In genomic region chr5:135742941-135743740, GRCm38 (mm10) we compare ENCODE assay signal across 8 mouse cellular contexts. TPM values are rescaled to one million over a fixed set of nuclear protein-coding genes. Genes with fewer than 3 reads are reported as not detected.
DNase-seq lines count a peak whose midpoint lies in the region; ATAC-seq and TF ChIP-seq lines count a peak whose summit lies in the region.

No protein-coding gene starts in this region.

- DNase-seq in adrenal gland, postnatal 10 days, result peak; percentile 47
- no peak for DNase-seq in adrenal gland, adult 2 months
- DNase-seq in A20 (ENCODE audit: low read depth, low spot score), result peak; percentile 10
- DNase-seq in T-cell, adult 2 months (ENCODE audit: low spot score), result no peak

- H3K4me1 ChIP-seq in embryonic facial prominence, embryonic 13.5 days, result peaks cover 17% of the 10 kb centered on the region
- H3K4me1 ChIP-seq in intestine, postnatal 0 days (replicated peaks; ENCODE audit: control insufficient read depth, insufficient read depth, low read length), result peaks cover 9% of the 10 kb centered on the region
- H3K4me1 ChIP-seq in lung, embryonic 16.5 days (replicated peaks; ENCODE audit: control insufficient read depth, insufficient read depth, low read length), result peaks cover 6% of the 10 kb centered on the region
- H3K4me1 ChIP-seq in stomach, embryonic 15.5 days, result peaks cover 18% of the 10 kb centered on the region

- no peak for ATAC-seq in embryonic facial prominence, embryonic 13.5 days (ENCODE audit: insufficient number of reproducible peaks, insufficient read depth, low FRiP score, low TSS enrichment, low read depth)
- ATAC-seq in intestine, postnatal 0 days, result peak; percentile 7; the same call in 1 of the 2 replicates
- peak; percentile 54 for ATAC-seq in lung, embryonic 16.5 days (ENCODE audit: low read depth)
- no peak for ATAC-seq in stomach, embryonic 15.5 days (ENCODE audit: insufficient read depth, low FRiP score, low read depth)

- H3K9me3 ChIP-seq in embryonic facial prominence, embryonic 13.5 days, result 0 out of 2 replicates have a peak, but pooled peaks cover 3% of the 10 kb centered on the region
- H3K9me3 ChIP-seq in intestine, postnatal 0 days (ENCODE audit: control insufficient read depth), result no peaks in the 10 kb centered on the region; the same call in 1 of the 2 replicates
- H3K9me3 ChIP-seq in lung, embryonic 16.5 days (ENCODE audit: control insufficient read depth, low read length), result no peaks in the 10 kb centered on the region
- H3K9me3 ChIP-seq in stomach, embryonic 15.5 days, result 0 out of 2 replicates have a peak, but pooled peaks cover 3% of the 10 kb centered on the region

- H3K4me2 ChIP-seq in embryonic facial prominence, embryonic 13.5 days, result peak overlapping the region; percentile 91
- peak overlapping the region; percentile 95 for H3K4me2 ChIP-seq in intestine, postnatal 0 days (replicated peaks; ENCODE audit: low read depth)
- H3K4me2 ChIP-seq in lung, embryonic 16.5 days (ENCODE audit: low read depth, low read length), result peak overlapping the region; percentile 91
- H3K4me2 ChIP-seq in stomach, embryonic 15.5 days, result peak overlapping the region; percentile 79

- H3K36me3 ChIP-seq in embryonic facial prominence, embryonic 13.5 days, result peaks cover 24% of the 10 kb centered on the region
- peaks cover 12% of the 10 kb centered on the region; the same call in 1 of the 2 replicates for H3K36me3 ChIP-seq in intestine, postnatal 0 days (ENCODE audit: control insufficient read depth, insufficient read depth)
- no peaks in the 10 kb centered on the region; the same call in 1 of the 2 replicates for H3K36me3 ChIP-seq in lung, embryonic 16.5 days (ENCODE audit: control insufficient read depth, insufficient read depth, low read length)
- H3K36me3 ChIP-seq in stomach, embryonic 15.5 days, result 0 out of 2 replicates have a peak, but pooled peaks cover 6% of the 10 kb centered on the region

- 0 out of 2 replicates have a peak overlapping the region, but pooled peaks have one; percentile 33 for H3K27ac ChIP-seq in embryonic facial prominence, embryonic 13.5 days
- H3K27ac ChIP-seq in intestine, postnatal 0 days (ENCODE audit: low read depth, low read length), result peak overlapping the region; percentile 80
- no peak overlapping the region for H3K27ac ChIP-seq in lung, embryonic 16.5 days (ENCODE audit: low read length)
- no peak overlapping the region for H3K27ac ChIP-seq in stomach, embryonic 15.5 days

- H3K27me3 ChIP-seq in embryonic facial prominence, embryonic 13.5 days, result no peaks in the 10 kb centered on the region
- H3K27me3 ChIP-seq in intestine, postnatal 0 days (replicated peaks; ENCODE audit: control insufficient read depth, insufficient read depth, low read length), result no peaks in the 10 kb centered on the region
- no peaks in the 10 kb centered on the region for H3K27me3 ChIP-seq in lung, embryonic 16.5 days (ENCODE audit: control insufficient read depth, insufficient read depth, low read depth, low read length)
- no peaks in the 10 kb centered on the region for H3K27me3 ChIP-seq in stomach, embryonic 15.5 days (replicated peaks)

- TF ChIP-seq CTCF in intestine, postnatal 0 days (IDR thresholded peaks at IDR 0.05; ENCODE audit: low read depth), result no peak

- peak overlapping the region; percentile 88 for H3K4me3 ChIP-seq in embryonic facial prominence, embryonic 13.5 days
- H3K4me3 ChIP-seq in intestine, postnatal 0 days (ENCODE audit: low read depth, low read length), result peak overlapping the region; percentile 87
- peak overlapping the region; percentile 92 for H3K4me3 ChIP-seq in lung, embryonic 16.5 days (ENCODE audit: low read length)
- peak overlapping the region; percentile 92 for H3K4me3 ChIP-seq in stomach, embryonic 15.5 days (replicated peaks)

- 16% methylated on average over 18 of the region's 18 CpGs for WGBS in embryonic facial prominence, embryonic 13.5 days
- WGBS in intestine, postnatal 0 days, result 18% methylated on average over 18 of the region's 18 CpGs
- WGBS in lung, embryonic 16.5 days, result 20% methylated on average over 18 of the region's 18 CpGs
- WGBS in stomach, embryonic 15.5 days, result 22% methylated on average over 18 of the region's 18 CpGs

- peak overlapping the region; percentile 87 for H3K9ac ChIP-seq in embryonic facial prominence, embryonic 13.5 days
- H3K9ac ChIP-seq in intestine, postnatal 0 days (ENCODE audit: low read depth, low read length), result peak overlapping the region; percentile 83
- H3K9ac ChIP-seq in lung, embryonic 16.5 days (ENCODE audit: low read length), result peak overlapping the region; percentile 84
- H3K9ac ChIP-seq in stomach, embryonic 15.5 days, result peak overlapping the region; percentile 71; the same call in 1 of the 2 replicates

RNA-seq across cellular contexts. Expression of gene Tmem120a, which starts 1.1 kb away (rescaled TPM):
- total RNA-seq in adrenal gland, postnatal 10 days (2021), result 10 to 100 TPM; 61.7 to 68.2 TPM
- total RNA-seq in adrenal gland, adult 2 months (2021), result 10 to 100 TPM; 40.8 to 80.5 TPM
- 60.0 and 87.2 TPM in 2 replicates for polyA plus RNA-seq in adrenal gland, adult 2 months (2012; rRNA removed)
- 39.4 and 46.8 TPM in 2 replicates for polyA plus RNA-seq in embryonic facial prominence, embryonic 13.5 days (2015; fragmentation: Nextera tagmentation; extraction: Ambion mirVana)
- 127 and 132 TPM in 2 replicates for polyA plus RNA-seq in intestine, postnatal 0 days (2015; fragmentation: Nextera tagmentation; extraction: Ambion mirVana)
- polyA plus RNA-seq in lung, embryonic 16.5 days (2015; fragmentation: Nextera tagmentation; extraction: Ambion mirVana), result 37.9 and 38.8 TPM in 2 replicates
- polyA plus RNA-seq in stomach, embryonic 15.5 days (2015; fragmentation: Nextera tagmentation; extraction: Ambion mirVana), result 43.9 and 45.5 TPM in 2 replicates

RNA-seq across cellular contexts. Expression of gene Styxl1, which starts 35.0 kb away (rescaled TPM):
- under 1 TPM; 0.27 to 0.73 TPM for total RNA-seq in adrenal gland, postnatal 10 days (2021)
- under 1 TPM; 0.32 to 0.52 TPM for total RNA-seq in adrenal gland, adult 2 months (2021)
- 0.29 and 0.48 TPM in 2 replicates for polyA plus RNA-seq in adrenal gland, adult 2 months (2012; rRNA removed)
- polyA plus RNA-seq in embryonic facial prominence, embryonic 13.5 days (2015; fragmentation: Nextera tagmentation; extraction: Ambion mirVana), result 0.31 TPM in 1 of 2 replicates, not detected in the other
- polyA plus RNA-seq in intestine, postnatal 0 days (2015; fragmentation: Nextera tagmentation; extraction: Ambion mirVana), result 0.21 and 0.27 TPM in 2 replicates
- 0.84 and 1.2 TPM in 2 replicates for polyA plus RNA-seq in lung, embryonic 16.5 days (2015; fragmentation: Nextera tagmentation; extraction: Ambion mirVana)
- 0.30 and 0.36 TPM in 2 replicates for polyA plus RNA-seq in stomach, embryonic 15.5 days (2015; fragmentation: Nextera tagmentation; extraction: Ambion mirVana)

RNA-seq across cellular contexts. Expression of gene Mdh2, which starts 35.1 kb away (rescaled TPM):
- total RNA-seq in adrenal gland, postnatal 10 days (2021), result 1,000 to 10,000 TPM; 1,052 to 1,158 TPM
- 100 to 1,000 TPM; 593 to 606 TPM for total RNA-seq in adrenal gland, adult 2 months (2021)
- polyA plus RNA-seq in adrenal gland, adult 2 months (2012; rRNA removed), result 1,232 and 1,278 TPM in 2 replicates
- polyA plus RNA-seq in embryonic facial prominence, embryonic 13.5 days (2015; fragmentation: Nextera tagmentation; extraction: Ambion mirVana), result 432 and 479 TPM in 2 replicates
- polyA plus RNA-seq in intestine, postnatal 0 days (2015; fragmentation: Nextera tagmentation; extraction: Ambion mirVana), result 798 and 872 TPM in 2 replicates
- polyA plus RNA-seq in lung, embryonic 16.5 days (2015; fragmentation: Nextera tagmentation; extraction: Ambion mirVana), result 433 and 434 TPM in 2 replicates
- polyA plus RNA-seq in stomach, embryonic 15.5 days (2015; fragmentation: Nextera tagmentation; extraction: Ambion mirVana), result 496 and 553 TPM in 2 replicates

Comparison
In these comparisons a context has a peak if more than half of its experiments do, and no peak if none do; other contexts are left out.
1. DNase-seq: peak in adrenal gland, postnatal 10 days (single experiment) and A20 (single experiment); none in adrenal gland, adult 2 months (single experiment) and T-cell, adult 2 months (single experiment).
2. ATAC-seq: peak in intestine, postnatal 0 days (single experiment) and lung, embryonic 16.5 days (single experiment); none in embryonic facial prominence, embryonic 13.5 days (single experiment) and stomach, embryonic 15.5 days (single experiment).
3. H3K27ac ChIP-seq: peak in embryonic facial prominence, embryonic 13.5 days (single experiment) and intestine, postnatal 0 days (single experiment); none in lung, embryonic 16.5 days (single experiment) and stomach, embryonic 15.5 days (single experiment).
4. Peak in every context shown above with its lines, with median percentiles within 50 percentile points of each other: H3K4me2 ChIP-seq, H3K4me3 ChIP-seq and H3K9ac ChIP-seq.